Mouse (Mus musculus) heart, postnatal 0 days (tissue): ENCODE data around the gene Yju2. TPM values are rescaled to one million over a fixed set of nuclear protein-coding genes. Genes with fewer than 3 reads are reported as not detected.

ENCODE experiments used
- ATAC-seq: fragments of 200-750 bp; cut with Nextera tagmentation; 2 replicates; pipeline ENCODE4 v1.8.0; 2017; ENCODE audit warnings: low read depth, moderate number of reproducible peaks, moderate library complexity; ENCODE audit not compliant: insufficient read depth
- DNase-seq: peaks from one replicate; pipeline ENCODE4 v3.0.0-alpha.2; 2016; ENCODE audit warnings: low spot score
- H3K27ac ChIP-seq: fragments of 300-500 bp; sonication (generic); 2 replicates; pipeline ENCODE4 v1.5.1; 2014; ENCODE audit warnings: low read depth, mild to moderate bottlenecking
- H3K27me3 ChIP-seq: fragments of 300-500 bp; sonication (generic); 2 replicates; pipeline ENCODE4 v1.6.1; 2014; ENCODE audit warnings: low read length, mixed read lengths; ENCODE audit not compliant: control insufficient read depth, insufficient read depth
- H3K36me3 ChIP-seq: fragments of 300-500 bp; sonication (generic); replicated peaks from 2 replicates; pipeline ENCODE4 v1.6.1; 2014; ENCODE audit warnings: low read length, mixed read lengths; ENCODE audit not compliant: control insufficient read depth, insufficient read depth
- H3K4me1 ChIP-seq: fragments of 300-500 bp; sonication (generic); 2 replicates; pipeline ENCODE4 v1.6.1; 2014; ENCODE audit warnings: antibody characterized with exemption; ENCODE audit not compliant: control insufficient read depth, insufficient read depth
- H3K4me2 ChIP-seq: fragments of 300-500 bp; sonication (generic); 2 replicates; pipeline ENCODE4 v1.6.1; 2014; ENCODE audit warnings: low read depth, mild to moderate bottlenecking, low read length, moderate library complexity
- H3K4me3 ChIP-seq: fragments of 300-500 bp; sonication (generic); 2 replicates; pipeline ENCODE4 v1.5.1; 2014; ENCODE audit warnings: low read depth, low read length
- H3K9ac ChIP-seq: fragments of 300-500 bp; sonication (generic); replicated peaks from 2 replicates; pipeline ENCODE4 v1.6.1; 2014; ENCODE audit warnings: low read depth, low read length, mixed read lengths
- H3K9me3 ChIP-seq: fragments of 300-500 bp; sonication (generic); replicated peaks from 2 replicates; pipeline ENCODE4 v1.6.1; 2016; ENCODE audit warnings: low read length; ENCODE audit not compliant: control insufficient read depth
- CTCF ChIP-seq: IDR thresholded peaks from 2 replicates; pipeline ENCODE4 v1.5.1; 2016; ENCODE audit warnings: antibody characterized with exemption, control low read depth, low read depth
- EP300 ChIP-seq: IDR thresholded peaks from 2 replicates; pipeline ENCODE4 v1.6.1; 2016; ENCODE audit warnings: antibody characterized with exemption, low read depth
- WGBS: fragments of 180-500 bp; shearing (Covaris S2); extraction: QIAGEN DNeasy Blood & Tissue Kit; methylation state at CpG from one replicate; pipeline ENCODE4 v1.1.7; 2014; 5-methylcytosine and 5-hydroxymethylcytosine counted together
- polyA plus RNA-seq: library from polyadenylated mRNA; unstranded; fragments of >200 nt; fragmentation: Nextera tagmentation; extraction: Ambion mirVana; gene quantifications from 2 replicates; pipeline ENCODE4 v1.2.1, GENCODE M21; 2015
- total RNA-seq: library from RNA; depleted of rRNA; stranded (reverse); fragments of >200 nt; gene quantifications from 2 replicates; pipeline ENCODE4 v1.2.3, GENCODE M21; 2014; ENCODE audit warnings: low replicate concordance

The Yju2 gene
- total and polyA plus RNA-seq, 2 experiments from 2014 or later = 6.4 to 12.8 TPM

DNA sequence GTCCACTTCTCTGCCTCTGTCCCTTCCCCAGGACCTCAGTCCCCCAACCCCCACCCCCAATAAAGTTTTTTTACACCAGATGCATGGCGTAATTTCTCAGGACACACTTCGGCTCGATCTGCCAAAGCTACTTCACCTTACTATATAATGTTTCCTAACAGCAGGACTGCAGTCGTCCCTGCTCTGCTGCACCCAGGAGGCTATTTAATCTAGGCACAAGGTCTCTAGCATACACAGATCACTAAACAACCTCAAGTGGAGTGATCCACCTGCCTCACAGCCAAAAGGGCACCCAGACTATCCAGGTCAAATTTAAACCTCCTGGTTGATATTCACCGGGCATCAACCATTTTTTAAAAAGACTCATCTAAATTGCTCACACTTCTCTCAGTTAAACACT lies 13.2 kb upstream of the Yju2 start:
- Histone ChIP-seq H3K36me3 (peaks cover 9% of the 10 kb centered on the region; the same call in 1 of the 2 replicates), H3K4me1 (no peaks in the 10 kb centered on the region), H3K4me3 (peak overlapping the region; percentile 47), H3K9me3 (0 out of 2 replicates have a peak, but pooled peaks cover 3% of the 10 kb centered on the region), H3K9ac (peak overlapping the region; percentile 61), H3K27me3 (no peaks in the 10 kb centered on the region), H3K27ac (peak overlapping the region; percentile 97), H3K4me2 (peak overlapping the region; percentile 72)
- 24% methylated on average over 5 of the region's 5 CpGs for WGBS
- ATAC-seq (no peak), DNase-seq (no peak)
- TF ChIP-seq EP300 = no peak
- TF ChIP-seq CTCF = no peak

DNA sequence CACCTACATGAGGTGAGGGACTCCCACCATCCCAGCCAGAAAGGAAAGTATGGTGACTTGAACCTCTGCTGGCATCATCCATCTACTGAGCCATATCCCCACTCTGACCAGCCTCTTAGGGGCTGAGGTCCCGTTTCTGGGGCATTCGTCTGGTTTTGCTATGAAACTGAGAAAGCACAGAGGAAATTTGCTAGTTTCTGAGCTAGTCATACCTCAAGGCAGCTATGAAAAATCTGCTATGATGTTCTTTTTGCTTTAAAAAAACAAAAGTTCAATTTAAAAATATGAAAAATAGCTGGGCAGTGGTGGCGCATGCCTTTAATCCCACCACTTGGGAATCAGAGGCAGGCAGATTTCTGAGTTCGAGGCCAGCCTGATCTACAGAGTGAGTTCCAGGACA lies 10.3 kb upstream of the Yju2 start:
- Histone ChIP-seq H3K9me3 (no peaks in the 10 kb centered on the region), H3K4me1 (no peaks in the 10 kb centered on the region), H3K27ac (no peak overlapping the region), H3K4me2 (no peak overlapping the region), H3K36me3 (no peaks in the 10 kb centered on the region), H3K27me3 (no peaks in the 10 kb centered on the region), H3K9ac (no peak overlapping the region), H3K4me3 (no peak overlapping the region)
- 80% methylated on average over 4 of the region's 4 CpGs for WGBS
- ATAC-seq = no peak
- DNase-seq = no peak
- TF ChIP-seq EP300 = no peak
- no peak for TF ChIP-seq CTCF

DNA sequence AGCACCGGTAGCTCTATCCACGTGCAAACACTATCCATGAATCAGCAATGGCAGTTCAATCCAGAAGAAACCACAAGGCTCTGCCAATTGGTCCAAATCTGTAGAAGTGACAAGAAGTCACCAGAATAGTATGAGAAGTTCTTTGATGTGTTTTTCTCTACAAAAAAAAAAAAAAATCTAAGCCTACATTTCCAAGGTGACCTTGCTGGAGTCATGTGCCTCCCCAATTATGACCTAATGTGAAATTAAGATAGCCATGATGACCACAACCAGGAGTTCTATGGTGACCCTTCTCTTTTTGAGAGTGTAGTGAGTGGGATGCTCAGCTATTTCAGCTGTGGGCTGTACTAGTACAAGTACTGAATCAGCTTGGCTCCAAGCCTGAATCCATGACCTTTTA lies 9.5 kb upstream of the Yju2 start, which contains the start of gene Zfp119b:
Gene Zfp119b, minus strand, starts transcription at position 101 of the 400 bp plus-strand sequence.
- TF ChIP-seq CTCF = no peak
- no peak for TF ChIP-seq EP300
- no peak within 1 kb of the TSS for H3K4me3 ChIP-seq
- no peak for ATAC-seq
- H3K4me1 ChIP-seq = no peaks in the 10 kb centered on the region
- no peaks in the 10 kb centered on the region for H3K36me3 ChIP-seq
- no peak within 1 kb of the TSS for H3K27ac ChIP-seq
- DNase-seq = no peak
- peaks cover 4% of the 10 kb centered on the region; the same call in 1 of the 2 replicates for H3K27me3 ChIP-seq
- no peaks in the 10 kb centered on the region for H3K9me3 ChIP-seq
- no peak within 1 kb of the TSS for H3K9ac ChIP-seq
- 79% methylated on average over 2 of the region's 2 CpGs for WGBS
- H3K4me2 ChIP-seq = no peak within 1 kb of the TSS

DNA sequence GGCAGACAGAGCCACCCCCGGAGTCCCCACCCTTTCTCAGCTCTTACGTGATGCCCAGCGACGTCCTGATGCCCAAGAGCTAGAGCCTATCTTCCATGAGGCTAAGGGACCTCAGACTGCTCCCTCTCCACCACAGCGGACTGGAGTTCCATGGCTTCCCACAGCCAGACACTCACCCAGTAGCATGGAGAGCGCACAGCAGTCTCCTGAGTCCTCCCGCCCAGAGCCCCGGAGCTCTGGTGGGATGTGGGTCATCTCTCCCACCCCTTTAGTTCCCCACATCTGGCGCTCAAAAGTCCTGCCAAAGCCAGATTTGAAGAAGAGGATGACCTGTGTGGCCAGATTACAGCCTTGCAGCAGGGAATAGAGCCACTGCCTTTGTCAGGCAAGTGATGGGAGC lies 8.3 kb upstream of the Yju2 start:
- TF ChIP-seq EP300 = no peak
- no peak for TF ChIP-seq CTCF
- H3K36me3 ChIP-seq = no peaks in the 10 kb centered on the region
- WGBS = 70% methylated on average over 9 of the region's 9 CpGs
- no peaks in the 10 kb centered on the region for H3K4me1 ChIP-seq
- H3K4me2 ChIP-seq = no peak overlapping the region
- H3K27ac ChIP-seq = no peak overlapping the region
- peaks cover 12% of the 10 kb centered on the region; the same call in 1 of the 2 replicates for H3K27me3 ChIP-seq
- no peak overlapping the region for H3K4me3 ChIP-seq
- ATAC-seq (no peak), DNase-seq (no peak)
- no peaks in the 10 kb centered on the region for H3K9me3 ChIP-seq
- no peak overlapping the region for H3K9ac ChIP-seq

DNA sequence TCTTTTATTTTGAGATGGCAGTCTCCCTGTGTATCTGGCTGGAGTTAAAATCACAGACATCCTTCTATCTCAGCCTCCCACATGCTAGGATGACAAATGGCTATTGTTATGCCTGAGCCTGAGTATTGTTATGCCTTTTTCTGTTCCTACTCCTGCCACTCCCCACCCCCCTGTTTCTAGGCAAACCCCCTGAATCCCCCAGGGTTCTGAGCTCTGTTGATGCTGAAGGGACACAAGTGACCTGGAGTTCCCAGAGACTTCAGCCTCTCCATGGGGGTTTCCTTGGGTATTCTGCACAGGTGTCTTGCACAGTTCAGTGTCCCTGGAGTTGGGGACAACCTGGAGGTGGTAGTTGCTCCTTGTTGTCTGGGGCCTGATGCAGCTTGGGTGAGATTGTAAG lies 6.9 kb upstream of the Yju2 start:
- Histone ChIP-seq H3K9ac (no peak overlapping the region), H3K27ac (no peak overlapping the region), H3K9me3 (no peaks in the 10 kb centered on the region), H3K4me2 (no peak overlapping the region), H3K4me3 (no peak overlapping the region), H3K27me3 (peaks cover 21% of the 10 kb centered on the region; the same call in 1 of the 2 replicates), H3K36me3 (no peaks in the 10 kb centered on the region), H3K4me1 (no peaks in the 10 kb centered on the region; the same call in 1 of the 2 replicates)
- ATAC-seq = no peak
- TF ChIP-seq EP300 (no peak), CTCF (no peak)
- DNase-seq = no peak

DNA sequence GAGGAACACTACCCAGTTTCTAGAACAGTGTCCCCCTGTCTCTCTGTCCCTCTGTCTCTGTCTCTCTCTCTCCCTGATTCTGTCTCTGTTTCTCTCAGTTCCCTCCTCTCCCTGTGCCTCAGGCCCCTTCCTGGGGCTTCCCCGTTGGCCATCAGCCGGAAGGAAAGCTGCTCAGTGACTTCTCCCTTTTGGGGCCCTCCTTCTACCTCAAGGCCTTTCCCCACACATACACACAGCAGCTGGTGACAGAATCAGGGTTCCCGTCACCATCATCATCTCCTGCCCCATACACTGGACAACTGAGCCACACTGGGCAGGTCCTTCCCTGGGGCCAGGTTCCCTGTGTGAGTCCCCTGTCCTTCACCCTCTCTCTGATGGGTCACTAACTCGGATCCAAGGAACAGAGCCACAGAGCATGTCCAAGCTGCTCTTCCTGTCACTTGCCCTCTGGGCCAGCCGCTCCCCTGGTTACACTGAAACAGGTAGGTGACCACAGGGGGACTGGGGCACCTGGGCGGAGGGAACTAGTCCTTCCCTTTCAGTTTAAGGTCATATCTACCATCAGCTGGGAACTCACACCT lies 6.4 kb upstream of the Yju2 start, which contains the start of gene Ebi3:
Gene Ebi3, plus strand, starts transcription at position 194 of the 581 bp plus-strand sequence.
- 52% methylated on average over 6 of the region's 6 CpGs for WGBS
- Histone ChIP-seq H3K9ac (no peak within 1 kb of the TSS), H3K4me1 (no peaks in the 10 kb centered on the region; the same call in 1 of the 2 replicates), H3K27me3 (peaks cover 21% of the 10 kb centered on the region; the same call in 1 of the 2 replicates), H3K4me3 (no peak within 1 kb of the TSS), H3K9me3 (no peaks in the 10 kb centered on the region), H3K4me2 (no peak within 1 kb of the TSS), H3K36me3 (no peaks in the 10 kb centered on the region), H3K27ac (no peak within 1 kb of the TSS)
- TF ChIP-seq EP300 (no peak), CTCF (no peak)
- DNase-seq = no peak
- ATAC-seq = no peak
